Mouse (Mus musculus) MEL (cell line): ENCODE measurements around the gene Zfp668. TPM values are rescaled to one million over a fixed set of nuclear protein-coding genes. Genes with fewer than 3 reads are reported as not detected.
A peak's percentile ranks its signal among the peaks of the same experiment; 100 is the strongest.

Source experiments
- DNase-seq: peaks from one replicate; pipeline ENCODE4 v3.0.0; 2011; ENCODE audit warnings: low read depth, low spot score
- H3K27ac ChIP-seq: 2 replicates; pipeline ENCODE4 v1.5.1; 2012; ENCODE audit warnings: low read depth, mild to moderate bottlenecking, control low read depth, low read length, moderate library complexity; ENCODE audit not compliant: control insufficient read depth
- H3K27me3 ChIP-seq, 2 experiments: fragments of 150-350 bp in 1 of 2; sonication (generic) in 1 of 2; 2 replicates each; pipeline ENCODE4 v1.6.1; 2012; ENCODE audit warnings: low read length in 2 of 2, mild to moderate bottlenecking in 2 of 2, improper control_type of control experiment in 1 of 2, moderate library complexity in 1 of 2; ENCODE audit not compliant: insufficient read depth in 2 of 2, control insufficient read depth in 1 of 2
- H3K36me3 ChIP-seq, 2 experiments: 2 replicates each; pipeline ENCODE4 v1.6.1; 2012 to 2014; ENCODE audit warnings: low read length in 2 of 2, improper control_type of control experiment in 1 of 2, inconsistent platforms in 1 of 2, mild to moderate bottlenecking in 1 of 2; ENCODE audit not compliant: insufficient read depth in 2 of 2, control insufficient read depth in 1 of 2
- H3K4me1 ChIP-seq, 2 experiments: fragments of 150-350 bp in 1 of 2; sonication (generic) in 1 of 2; 2 replicates each; pipeline ENCODE4 v1.6.1; 2012; ENCODE audit warnings: low read length in 2 of 2, improper control_type of control experiment in 1 of 2, mild to moderate bottlenecking in 1 of 2; ENCODE audit not compliant: insufficient read depth in 2 of 2, control insufficient read depth in 1 of 2
- H3K4me3 ChIP-seq, 2 experiments: fragments of 150-350 bp in 1 of 2; sonication (generic) in 1 of 2; 2 replicates each; pipeline ENCODE4 v1.5.1; 2012; ENCODE audit warnings: low read depth in 2 of 2, low read length in 2 of 2, mild to moderate bottlenecking in 2 of 2, moderate library complexity in 2 of 2, control low read depth in 1 of 2, improper control_type of control experiment in 1 of 2; ENCODE audit not compliant: control insufficient read depth in 1 of 2, insufficient read depth in 1 of 2
- H3K79me2 ChIP-seq: 2 replicates; pipeline ENCODE4 v1.6.1; 2012; ENCODE audit warnings: mild to moderate bottlenecking, low read length, moderate library complexity; ENCODE audit not compliant: control insufficient read depth, poor library complexity, insufficient read depth
- H3K9ac ChIP-seq: 2 replicates; pipeline ENCODE4 v1.6.1; 2012; ENCODE audit warnings: low read depth, mild to moderate bottlenecking, control low read depth, low read length, moderate library complexity; ENCODE audit not compliant: control insufficient read depth, poor library complexity, severe bottlenecking
- H3K9me3 ChIP-seq: fragments of 150-350 bp; sonication (generic); replicated peaks from 2 replicates; pipeline ENCODE4 v1.6.1; 2012; ENCODE audit warnings: mild to moderate bottlenecking, low read length, improper control_type of control experiment, moderate library complexity; ENCODE audit not compliant: insufficient read depth
- CHD1 ChIP-seq: IDR thresholded peaks from 2 replicates; pipeline ENCODE4 v1.6.1; 2012; ENCODE audit warnings: low read depth, mild to moderate bottlenecking, inconsistent platforms, low read length, improper control_type of control experiment
- CHD2 ChIP-seq: IDR thresholded peaks from 2 replicates; pipeline ENCODE4 v1.6.1; 2011; ENCODE audit warnings: low read length, improper control_type of control experiment
- ELF1 ChIP-seq: IDR thresholded peaks from 2 replicates; pipeline ENCODE4 v1.6.1; 2014; ENCODE audit warnings: low read depth, mild to moderate bottlenecking, inconsistent platforms, low read length, improper control_type of control experiment, moderate library complexity
- GABPA ChIP-seq: IDR thresholded peaks from 2 replicates; pipeline ENCODE4 v1.6.1; 2012; ENCODE audit warnings: low read depth, mild to moderate bottlenecking, inconsistent platforms, low read length, improper control_type of control experiment, moderate library complexity
- HCFC1 ChIP-seq: IDR thresholded peaks from 2 replicates; pipeline ENCODE4 v1.6.1; 2012; ENCODE audit warnings: low read depth, mild to moderate bottlenecking, inconsistent platforms, low read length, improper control_type of control experiment, moderate library complexity
- KAT2A ChIP-seq: conservative IDR thresholded peaks from 2 replicates; pipeline ENCODE4 v1.6.1; 2012; ENCODE audit warnings: low read depth, low read length, improper control_type of control experiment, inconsistent platforms
- MAX ChIP-seq: IDR thresholded peaks from 2 replicates; pipeline ENCODE4 v1.6.1; 2011; ENCODE audit warnings: low read length, improper control_type of control experiment
- MEF2A ChIP-seq: IDR thresholded peaks from 2 replicates; pipeline ENCODE4 v1.6.1; 2014; ENCODE audit warnings: low read depth, mild to moderate bottlenecking, inconsistent platforms, low read length, improper control_type of control experiment; ENCODE audit not compliant: poor library complexity, insufficient replicate concordance, severe bottlenecking; ENCODE audit errors: extremely low read depth
- MXI1 ChIP-seq: IDR thresholded peaks from 2 replicates; pipeline ENCODE4 v1.6.1; 2011; ENCODE audit warnings: mild to moderate bottlenecking, low read depth, low read length, improper control_type of control experiment
- MYB ChIP-seq: IDR thresholded peaks from 2 replicates; pipeline ENCODE4 v1.6.1; 2011; ENCODE audit warnings: mild to moderate bottlenecking, low read depth, low read length, improper control_type of control experiment
- NELFE ChIP-seq: IDR thresholded peaks from 2 replicates; pipeline ENCODE4 v1.6.1; 2011; ENCODE audit warnings: low read depth, low read length, improper control_type of control experiment
- NRF1 ChIP-seq: IDR thresholded peaks from 2 replicates; pipeline ENCODE4 v1.6.1; 2014; ENCODE audit warnings: low read depth, mild to moderate bottlenecking, inconsistent platforms, low read length, improper control_type of control experiment, moderate library complexity; ENCODE audit not compliant: poor library complexity, insufficient read depth, severe bottlenecking
- POLR2A ChIP-seq, 2 experiments: IDR thresholded peaks; 2 replicates each; pipeline ENCODE4 v1.6.1; 2011 to 2012; ENCODE audit warnings: low read length in 2 of 2, mild to moderate bottlenecking in 2 of 2, control low read depth in 1 of 2, improper control_type of control experiment in 1 of 2, low read depth in 1 of 2, moderate library complexity in 1 of 2; ENCODE audit not compliant: control insufficient read depth in 1 of 2, insufficient read depth in 1 of 2, poor library complexity in 1 of 2
- POLR2AphosphoS2 ChIP-seq: IDR thresholded peaks from 2 replicates; pipeline ENCODE4 v1.6.1; 2011; ENCODE audit warnings: low read length, improper control_type of control experiment
- POLR2AphosphoS5 ChIP-seq: IDR thresholded peaks from 2 replicates; pipeline ENCODE4 v1.6.1; 2012; ENCODE audit warnings: low read depth, borderline replicate concordance, mild to moderate bottlenecking, inconsistent platforms, low read length, moderate library complexity, mixed read lengths
- SIN3A ChIP-seq: IDR thresholded peaks from 2 replicates; pipeline ENCODE4 v1.6.1; 2012; ENCODE audit warnings: low read length, improper control_type of control experiment, inconsistent platforms
- SMC3 ChIP-seq: IDR thresholded peaks from 2 replicates; pipeline ENCODE4 v1.6.1; 2011; ENCODE audit warnings: low read depth, low read length, improper control_type of control experiment
- TAL1 ChIP-seq: IDR thresholded peaks from 2 replicates; pipeline ENCODE4 v1.6.1; 2012; ENCODE audit warnings: mild to moderate bottlenecking, inconsistent platforms, low read length, moderate library complexity, mixed read lengths
- ZC3H11A ChIP-seq: IDR thresholded peaks from 2 replicates; pipeline ENCODE4 v1.6.1; 2012; ENCODE audit warnings: low read depth, mild to moderate bottlenecking, inconsistent platforms, low read length, improper control_type of control experiment
- ZKSCAN1 ChIP-seq: IDR thresholded peaks from 2 replicates; pipeline ENCODE4 v1.6.1; 2012; ENCODE audit warnings: low read depth, mild to moderate bottlenecking, inconsistent platforms, low read length, improper control_type of control experiment, moderate library complexity
- ZMIZ1 ChIP-seq: IDR thresholded peaks from 2 replicates; pipeline ENCODE4 v1.6.1; 2012; ENCODE audit warnings: low read depth, mild to moderate bottlenecking, inconsistent platforms, low read length, improper control_type of control experiment, moderate library complexity
- polyA plus RNA-seq, 2 experiments: library from polyadenylated mRNA; stranded (reverse) in 1 of 2; unstranded in 1 of 2; fragments of >175 nt in 1 of 2; fragments of >200 nt in 1 of 2; gene quantifications; 2 replicates each; pipeline versions ENCODE4 v1.2.1 to v1.2.4; 2012; ENCODE audit warnings: low replicate concordance in 2 of 2, low read depth in 1 of 2; ENCODE audit not compliant: insufficient read length in 2 of 2, insufficient read depth in 1 of 2, missing spikeins in 1 of 2
- total RNA-seq: library from RNA; depleted of rRNA; stranded (reverse); fragments of 300-350 nt; gene quantifications from 2 replicates; pipeline ENCODE4 v1.2.3, GENCODE M21; 2012

Zfp668 gene
- total and polyA plus RNA-seq, 3 experiments, result 9.1 to 15.6 TPM; not detected in 1

DNA sequence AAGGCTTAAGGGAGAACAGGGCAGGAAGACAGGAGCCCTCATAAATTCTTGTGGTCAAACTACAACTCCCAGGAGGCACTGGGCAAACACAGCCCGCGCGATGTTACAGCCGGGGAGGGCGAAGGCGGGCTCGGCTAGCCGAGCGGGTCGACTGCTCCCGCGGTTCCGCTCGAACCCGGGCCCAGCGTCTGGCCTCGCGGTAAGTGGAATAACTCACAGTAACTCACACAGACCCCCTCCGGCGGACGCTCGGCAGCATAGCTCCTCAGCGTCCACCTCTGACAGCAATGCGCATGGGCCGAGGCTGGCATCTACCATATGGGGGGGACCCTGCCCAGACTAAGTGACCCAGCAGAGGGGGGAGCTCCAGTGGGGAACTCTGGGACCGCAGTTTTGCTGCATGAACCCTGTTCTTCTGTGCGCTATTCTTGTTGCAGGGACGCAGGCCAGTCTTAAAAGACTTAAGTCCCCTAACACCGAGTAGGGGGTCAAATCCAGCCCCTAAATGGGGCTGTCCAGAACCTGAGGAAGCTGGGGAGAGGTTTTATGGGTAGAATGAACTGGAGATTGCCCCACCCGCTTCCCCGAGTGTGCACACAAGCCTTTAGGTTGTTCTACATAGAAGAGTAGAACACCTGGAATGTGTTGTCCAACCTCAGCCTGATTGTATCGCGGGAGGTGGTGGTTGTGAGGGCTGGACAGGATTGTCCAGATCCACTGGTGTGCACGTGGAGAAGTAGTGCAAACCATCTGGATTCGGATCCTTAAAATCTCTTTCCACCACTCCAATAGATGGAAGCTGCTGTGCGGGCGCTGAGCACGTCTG, 27.6 kb upstream of the Zfp668 start, which contains the start of gene Bckdk:
TSS of gene Bckdk (plus strand) at position 112 of the 826 bp plus-strand sequence.
- peak; percentile 90 for DNase-seq
- H3K79me2 ChIP-seq, result peaks cover 3% of the 10 kb centered on the region; the same call in 1 of the 2 replicates
- H3K9me3 ChIP-seq, result no peaks in the 10 kb centered on the region
- H3K9ac ChIP-seq, result peak within 1 kb of the TSS; percentile 92
- no peaks in the 10 kb centered on the region for H3K27me3 ChIP-seq
- peak within 1 kb of the TSS; percentile 58 for H3K27ac ChIP-seq
- peaks cover 0 to 12% of the 10 kb centered on the region in 2 experiments; a peak in 2 of 4 replicates for H3K36me3 ChIP-seq
- peaks cover 7 to 22% of the 10 kb centered on the region in 2 experiments for H3K4me1 ChIP-seq
- H3K4me3 ChIP-seq, result peak within 1 kb of the TSS; percentile 60 to 75
- TF ChIP-seq HCFC1, result peak; percentile 97
- TF ChIP-seq MYB, result no peak
- peak; percentile 64 for TF ChIP-seq NRF1
- peak; percentile 95 for TF ChIP-seq CHD2
- TF ChIP-seq NELFE, result peak; percentile 85
- TF ChIP-seq GABPA, result no peak
- no peak; the same call in 1 of the 2 replicates for TF ChIP-seq KAT2A
- no peak; the same call in 1 of the 2 replicates for TF ChIP-seq MAX
- TF ChIP-seq MEF2A, result no peak
- peak; percentile 76 for TF ChIP-seq SIN3A
- TF ChIP-seq POLR2AphosphoS5, result no peak
- 0 out of 2 replicates have a peak, but pooled peaks have one; percentile 62 for TF ChIP-seq ZMIZ1
- no peak for TF ChIP-seq ZKSCAN1
- TF ChIP-seq ELF1, result 0 out of 2 replicates have a peak, but pooled peaks have one; percentile 12
- TF ChIP-seq POLR2A (IDR thresholded peaks at IDR 0.05; ENCODE audit: control insufficient read depth in 1 of 2, insufficient read depth in 1 of 2, low read depth in 1 of 2, low read length in 2 of 2, poor library complexity in 1 of 2), result peak; percentile 84 to 91; a peak in 3 of 4 replicates
- TF ChIP-seq MXI1, result peak; percentile 67
- TF ChIP-seq POLR2AphosphoS2, result 0 out of 2 replicates have a peak, but pooled peaks have one; percentile 44
- TF ChIP-seq TAL1, result no peak
- TF ChIP-seq SMC3, result no peak
- peak; percentile 96 for TF ChIP-seq CHD1
- no peak for TF ChIP-seq ZC3H11A
